Mouse (Mus musculus) MEL (cell line): ENCODE results near the gene Fam107b.

Source experiments
- BHLHE40 ChIP-seq: IDR thresholded peaks from 2 replicates; pipeline ENCODE4 v1.6.1; 2012; ENCODE audit warnings: low read depth, mild to moderate bottlenecking, inconsistent platforms, low read length, improper control_type of control experiment, borderline replicate concordance
- CHD1 ChIP-seq: IDR thresholded peaks from 2 replicates; pipeline ENCODE4 v1.6.1; 2012; ENCODE audit warnings: low read depth, mild to moderate bottlenecking, inconsistent platforms, low read length, improper control_type of control experiment
- CHD2 ChIP-seq: IDR thresholded peaks from 2 replicates; pipeline ENCODE4 v1.6.1; 2011; ENCODE audit warnings: low read length, improper control_type of control experiment
- CTCF ChIP-seq, 3 experiments: IDR thresholded peaks in 2 of 3; conservative IDR thresholded peaks in 1 of 3; 2 replicates each; pipeline ENCODE4 v1.5.1; 2011 to 2012; ENCODE audit warnings: low read length in 3 of 3, low read depth in 2 of 3, mild to moderate bottlenecking in 2 of 3, improper control_type of control experiment in 1 of 3, inconsistent platforms in 1 of 3, mixed read lengths in 1 of 3, moderate library complexity in 1 of 3; ENCODE audit not compliant: control insufficient read depth in 1 of 3, insufficient read depth in 1 of 3, poor library complexity in 1 of 3, severe bottlenecking in 1 of 3
- EP300 ChIP-seq, 2 experiments: IDR thresholded peaks; 2 replicates each; pipeline ENCODE4 v1.6.1; 2011; ENCODE audit warnings: improper control_type of control experiment in 2 of 2, low read length in 2 of 2, low read depth in 1 of 2, mild to moderate bottlenecking in 1 of 2
- GATA1 ChIP-seq: IDR thresholded peaks from 2 replicates; pipeline ENCODE4 v1.6.1; 2011; ENCODE audit warnings: low read depth, low read length, improper control_type of control experiment
- HCFC1 ChIP-seq: IDR thresholded peaks from 2 replicates; pipeline ENCODE4 v1.6.1; 2012; ENCODE audit warnings: low read depth, mild to moderate bottlenecking, inconsistent platforms, low read length, improper control_type of control experiment, moderate library complexity
- KAT2A ChIP-seq: conservative IDR thresholded peaks from 2 replicates; pipeline ENCODE4 v1.6.1; 2012; ENCODE audit warnings: low read depth, low read length, improper control_type of control experiment, inconsistent platforms
- MAFK ChIP-seq: IDR thresholded peaks from 2 replicates; pipeline ENCODE4 v1.6.1; 2011; ENCODE audit warnings: low read depth, mild to moderate bottlenecking, low read length, improper control_type of control experiment, borderline replicate concordance
- MEF2A ChIP-seq: IDR thresholded peaks from 2 replicates; pipeline ENCODE4 v1.6.1; 2014; ENCODE audit warnings: low read depth, mild to moderate bottlenecking, inconsistent platforms, low read length, improper control_type of control experiment; ENCODE audit not compliant: poor library complexity, insufficient replicate concordance, severe bottlenecking; ENCODE audit errors: extremely low read depth
- POLR2A ChIP-seq, 2 experiments: IDR thresholded peaks; 2 replicates each; pipeline ENCODE4 v1.6.1; 2011 to 2012; ENCODE audit warnings: low read length in 2 of 2, mild to moderate bottlenecking in 2 of 2, control low read depth in 1 of 2, improper control_type of control experiment in 1 of 2, low read depth in 1 of 2, moderate library complexity in 1 of 2; ENCODE audit not compliant: control insufficient read depth in 1 of 2, insufficient read depth in 1 of 2, poor library complexity in 1 of 2
- UBTF ChIP-seq: IDR thresholded peaks from 2 replicates; pipeline ENCODE4 v1.6.1; 2012; ENCODE audit warnings: low read depth, mild to moderate bottlenecking, inconsistent platforms, low read length, improper control_type of control experiment, moderate library complexity, borderline replicate concordance; ENCODE audit not compliant: insufficient read depth
- ZKSCAN1 ChIP-seq: IDR thresholded peaks from 2 replicates; pipeline ENCODE4 v1.6.1; 2012; ENCODE audit warnings: low read depth, mild to moderate bottlenecking, inconsistent platforms, low read length, improper control_type of control experiment, moderate library complexity
- ZNF384 ChIP-seq: IDR thresholded peaks from 2 replicates; pipeline ENCODE4 v1.6.1; 2012; ENCODE audit warnings: low read depth, mild to moderate bottlenecking, inconsistent platforms, low read length, improper control_type of control experiment

DNA sequence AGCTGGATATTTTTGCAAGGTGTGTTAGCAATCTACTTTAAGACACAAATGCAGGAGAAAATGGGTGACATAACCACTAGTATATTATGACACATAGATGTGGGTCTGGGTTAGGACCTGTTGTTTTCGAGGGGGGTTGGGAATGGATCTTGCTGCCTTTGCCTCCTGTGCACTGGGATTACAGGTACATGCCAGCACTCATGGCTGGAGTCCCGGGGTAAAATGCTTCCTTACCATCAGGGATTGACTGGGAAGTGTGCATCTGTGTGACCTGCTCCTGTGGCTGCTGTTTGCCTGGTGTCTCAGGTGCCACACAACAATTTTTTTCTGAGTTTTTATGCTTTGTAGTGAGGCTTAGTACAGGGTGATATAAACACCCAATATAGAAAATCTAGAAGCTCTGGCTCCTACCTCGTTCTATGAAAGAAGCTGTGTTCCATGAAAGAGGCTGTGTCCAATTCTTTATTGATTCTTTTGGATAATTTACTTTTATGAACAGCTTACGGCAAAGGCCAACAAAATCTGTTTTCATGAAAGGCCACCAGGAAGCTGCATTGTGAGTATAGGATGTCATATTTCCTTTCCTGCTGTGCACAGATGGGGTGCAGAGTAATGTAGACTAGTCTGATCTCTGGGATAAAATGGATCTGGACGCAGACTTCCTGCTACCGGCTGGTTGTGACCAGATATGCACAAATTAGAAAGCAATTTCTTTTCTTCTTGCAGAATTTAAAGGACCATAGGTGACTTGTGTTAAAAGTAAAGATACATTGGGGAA is 167.8 kb downstream of the Fam107b start:
- TF ChIP-seq CTCF (IDR thresholded peaks at IDR 0.05 in 2 of 3, conservative IDR thresholded peaks at IDR 0.05 in 1 of 3; ENCODE audit: control insufficient read depth in 1 of 3, insufficient read depth in 1 of 3, low read depth in 2 of 3, low read length in 3 of 3, poor library complexity in 1 of 3, severe bottlenecking in 1 of 3): no peak
- TF ChIP-seq UBTF: no peak
- TF ChIP-seq CHD2: no peak
- TF ChIP-seq EP300 (IDR thresholded peaks at IDR 0.05; ENCODE audit: low read depth in 1 of 2, low read length in 2 of 2): no peak
- TF ChIP-seq POLR2A (IDR thresholded peaks at IDR 0.05; ENCODE audit: control insufficient read depth in 1 of 2, insufficient read depth in 1 of 2, low read depth in 1 of 2, low read length in 2 of 2, poor library complexity in 1 of 2): no peak
- TF ChIP-seq ZNF384: no peak
- TF ChIP-seq ZKSCAN1: no peak
- TF ChIP-seq BHLHE40: no peak
- TF ChIP-seq KAT2A: no peak
- TF ChIP-seq MEF2A: no peak
- TF ChIP-seq MAFK: no peak
- no peak for TF ChIP-seq GATA1
- TF ChIP-seq CHD1: no peak
- no peak for TF ChIP-seq HCFC1
